Mouse (Mus musculus): Measurements from ENCODE around the gene Diras1. TPM values are rescaled to one million over a fixed set of nuclear protein-coding genes. Genes with fewer than 3 reads are reported as not detected.

Gene Diras1
- polyA plus RNA-seq, 1 experiment, result 0.17 TPM

- no peak for DNase-seq (ENCODE audit: low spot score)
Observed at GRCm38 (mm10) chr10:80971533-80971932, 53.9 kb downstream of the Diras1 start.

DNA sequence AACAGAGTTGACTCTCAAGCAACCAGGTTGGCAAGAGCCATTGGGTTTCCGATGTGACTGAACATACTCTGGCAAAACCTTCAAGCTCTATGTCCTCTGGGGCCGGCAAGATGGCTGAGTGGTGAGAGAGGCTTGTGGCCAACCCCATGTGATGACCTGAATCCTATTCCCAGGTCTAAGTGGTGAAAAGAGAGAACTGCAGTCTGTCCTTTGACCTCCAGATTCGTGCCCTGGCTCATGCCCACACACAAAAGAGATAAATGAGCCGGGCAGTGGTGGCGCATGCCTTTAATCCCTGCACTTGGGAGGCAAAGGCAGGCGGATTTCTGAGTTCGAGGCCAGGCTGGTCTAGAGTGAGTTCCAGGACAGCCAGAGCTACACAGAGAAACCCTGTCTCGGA lies 55.3 kb downstream of the Diras1 start:
- no peak for DNase-seq (ENCODE audit: low spot score)

Other genes starting within 250 kb of the Diras1 start
- 47.0 and 47.7 TPM in 2 replicates for gene Sf3a2, start 227.5 kb downstream of the Diras1 start, polyA plus RNA-seq (2012; rRNA removed)
- gene Plekhj1, start 227.0 kb downstream of the Diras1 start, polyA plus RNA-seq (2012; rRNA removed), result 60.6 and 79.2 TPM in 2 replicates
- gene Amh, start 220.4 kb downstream of the Diras1 start, polyA plus RNA-seq (2012; rRNA removed), result 0.40 and 0.62 TPM in 2 replicates
- gene Jsrp1, start 212.2 kb downstream of the Diras1 start, polyA plus RNA-seq (2012; rRNA removed), result 1.0 and 1.3 TPM in 2 replicates
- 566 and 709 TPM in 2 replicates for gene Oaz1, start 199.0 kb downstream of the Diras1 start, polyA plus RNA-seq (2012; rRNA removed)
- not detected in 2 replicates for gene Lingo3, start 181.6 kb downstream of the Diras1 start, polyA plus RNA-seq (2012; rRNA removed)
- gene Lsm7, start 170.5 kb downstream of the Diras1 start, polyA plus RNA-seq (2012; rRNA removed), result 117 and 147 TPM in 2 replicates
- gene Sppl2b, start 170.4 kb downstream of the Diras1 start, polyA plus RNA-seq (2012; rRNA removed), result 33.0 and 37.4 TPM in 2 replicates
- gene Tmprss9, start 153.8 kb downstream of the Diras1 start, polyA plus RNA-seq (2012; rRNA removed), result 0.44 and 0.49 TPM in 2 replicates
- 111 and 113 TPM in 2 replicates for gene Timm13, start 124.7 kb downstream of the Diras1 start, polyA plus RNA-seq (2012; rRNA removed)
- 10.5 and 14.1 TPM in 2 replicates for gene Lmnb2, start 107.4 kb downstream of the Diras1 start, polyA plus RNA-seq (2012; rRNA removed)
- gene Gadd45b, start 95.6 kb downstream of the Diras1 start, polyA plus RNA-seq (2012; rRNA removed), result 17.9 and 29.9 TPM in 2 replicates
- gene Gng7, start 10.7 kb downstream of the Diras1 start, polyA plus RNA-seq (2012; rRNA removed), result 4.2 and 5.4 TPM in 2 replicates
- 25.3 and 29.3 TPM in 2 replicates for gene Slc39a3, start 11.8 kb upstream of the Diras1 start, polyA plus RNA-seq (2012; rRNA removed)
- gene Sgta, start 34.5 kb upstream of the Diras1 start, polyA plus RNA-seq (2012; rRNA removed), result 90.0 and 93.9 TPM in 2 replicates
- gene Thop1, start 44.4 kb upstream of the Diras1 start, polyA plus RNA-seq (2012; rRNA removed), result 21.7 and 22.7 TPM in 2 replicates
- gene Creb3l3, start 73.2 kb upstream of the Diras1 start, polyA plus RNA-seq (2012; rRNA removed), result 1.1 and 1.2 TPM in 2 replicates
- gene Map2k2, start 80.3 kb upstream of the Diras1 start, polyA plus RNA-seq (2012; rRNA removed), result 119 TPM in 2 replicates
- 30.0 and 39.0 TPM in 2 replicates for gene Zbtb7a, start 109.6 kb upstream of the Diras1 start, polyA plus RNA-seq (2012; rRNA removed)
- 12.5 and 17.9 TPM in 2 replicates for gene Pias4, start 142.3 kb upstream of the Diras1 start, polyA plus RNA-seq (2012; rRNA removed)
- 1,109 and 1,486 TPM in 2 replicates for gene Eef2, start 151.0 kb upstream of the Diras1 start, polyA plus RNA-seq (2012; rRNA removed)
- 58.2 and 61.1 TPM in 2 replicates for gene Dapk3, start 157.3 kb upstream of the Diras1 start, polyA plus RNA-seq (2012; rRNA removed)
- gene 4930442H23Rik, start 158.2 kb upstream of the Diras1 start, polyA plus RNA-seq (2012; rRNA removed), result not detected in 2 replicates
- not detected in 2 replicates for gene Nmrk2, start 176.4 kb upstream of the Diras1 start, polyA plus RNA-seq (2012; rRNA removed)
- gene Atcay, start 205.2 kb upstream of the Diras1 start, polyA plus RNA-seq (2012; rRNA removed), result 0.10 and 0.13 TPM in 2 replicates
- gene Zfr2, start 207.5 kb upstream of the Diras1 start, polyA plus RNA-seq (2012; rRNA removed), result 29.3 and 34.4 TPM in 2 replicates
- gene Matk, start 227.3 kb upstream of the Diras1 start, polyA plus RNA-seq (2012; rRNA removed), result 2.2 and 2.6 TPM in 2 replicates
- gene Mrpl54, start 241.3 kb upstream of the Diras1 start, polyA plus RNA-seq (2012; rRNA removed), result 95.9 and 103 TPM in 2 replicates
- gene Apba3, start 241.3 kb upstream of the Diras1 start, polyA plus RNA-seq (2012; rRNA removed), result 45.9 and 48.3 TPM in 2 replicates